Mouse (Mus musculus) lung, postnatal 0 days (tissue): Measurements from ENCODE around the gene Alyref2.

Experiments used
- CTCF ChIP-seq: IDR thresholded peaks from 2 replicates; pipeline ENCODE4 v1.5.1; 2016; ENCODE audit warnings: antibody characterized with exemption, mild to moderate bottlenecking
- EP300 ChIP-seq: IDR thresholded peaks from 2 replicates; pipeline ENCODE4 v1.6.1; 2016; ENCODE audit warnings: antibody characterized with exemption, mild to moderate bottlenecking, control low read depth

DNA sequence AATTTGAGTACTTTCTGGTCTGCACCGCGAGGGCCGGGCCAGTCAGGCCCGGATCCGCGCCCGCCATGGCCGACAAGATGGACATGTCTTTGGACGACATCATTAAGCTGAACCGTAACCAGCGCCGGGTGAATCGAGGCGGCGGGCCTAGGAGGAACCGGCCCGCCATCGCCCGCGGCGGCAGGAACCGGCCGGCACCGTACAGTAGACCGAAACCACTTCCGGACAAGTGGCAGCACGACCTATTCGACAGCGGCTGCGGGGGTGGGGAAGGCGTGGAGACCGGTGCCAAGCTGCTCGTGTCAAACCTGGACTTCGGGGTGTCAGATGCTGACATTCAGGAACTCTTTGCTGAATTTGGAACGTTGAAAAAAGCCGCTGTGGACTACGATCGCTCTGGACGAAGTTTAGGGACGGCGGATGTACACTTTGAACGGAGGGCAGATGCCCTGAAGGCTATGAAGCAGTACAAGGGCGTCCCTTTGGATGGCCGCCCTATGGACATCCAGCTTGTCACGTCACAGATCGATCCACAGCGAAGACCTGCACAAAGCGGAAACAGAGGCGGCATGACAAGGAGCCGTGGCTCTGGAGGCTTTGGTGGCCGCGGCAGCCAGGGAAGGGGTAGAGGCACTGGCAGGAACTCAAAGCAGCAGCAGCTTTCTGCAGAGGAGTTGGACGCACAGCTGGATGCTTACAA, 464 bp downstream of the Alyref2 start:
- TF ChIP-seq CTCF (no peak; the same call in 1 of the 2 replicates), EP300 (no peak)
